24 mouse cellular contexts compared by ENCODE assay signal in genomic region chr19:16814848-16815247, GRCm38 (mm10). TPM values are rescaled to one million over a fixed set of nuclear protein-coding genes. Genes with fewer than 3 reads are reported as not detected.
DNase-seq lines count a peak whose midpoint lies in the region; ATAC-seq and TF ChIP-seq lines count a peak whose summit lies in the region.
"Had no signal": no experiment of that assay in that cellular context is flagged by ENCODE, and none has a peak within 500 bp of the region (broad histone marks: within the 10 kb centered on the region; RNA-seq: fewer than 3 reads in every experiment).

No protein-coding gene starts in this region.

- 0 out of 2 replicates have a peak overlapping the region, but pooled peaks have one; percentile 21 for H3K4me2 ChIP-seq in intestine, postnatal 0 days (replicated peaks; ENCODE audit: low read depth)
- H3K4me2 ChIP-seq: embryonic facial prominence, embryonic 15.5 days; heart, embryonic 11.5 days; heart, embryonic 15.5 days; hindbrain, embryonic 13.5 days had no signal

- WGBS in intestine, postnatal 0 days: 15% methylated on average over 5 of the region's 5 CpGs

- no peak overlapping the region for H3K4me3 ChIP-seq in intestine, postnatal 0 days (ENCODE audit: low read depth, low read length)
- H3K4me3 ChIP-seq: embryonic facial prominence, embryonic 15.5 days; erythroblast, embryonic 14.5 days; forebrain, embryonic 10.5 days; gastrocnemius, adult 2 months; heart, embryonic 15.5 days; hindbrain, embryonic 13.5 days had no signal

- no peak overlapping the region for H3K27ac ChIP-seq in intestine, postnatal 0 days (ENCODE audit: low read depth, low read length)
- H3K27ac ChIP-seq: embryonic facial prominence, embryonic 15.5 days; forebrain, embryonic 10.5 days; gastrocnemius, adult 2 months; heart, embryonic 15.5 days; hindbrain, embryonic 13.5 days had no signal

- no peaks in the 10 kb centered on the region for H3K4me1 ChIP-seq in intestine, postnatal 0 days (replicated peaks; ENCODE audit: control insufficient read depth, insufficient read depth, low read length)
- H3K4me1 ChIP-seq: embryonic facial prominence, embryonic 15.5 days; heart, embryonic 15.5 days; hindbrain, embryonic 13.5 days had no signal

- ATAC-seq in granulocyte monocyte progenitor cell, adult 5-6 weeks (replicated peaks; ENCODE audit: poor library complexity, severe bottlenecking): peak; percentile 35; the same call in 1 of the 2 replicates
- ATAC-seq in intestine, postnatal 0 days: no peak
- ATAC-seq: forebrain, embryonic 14.5 days had no signal

- no peaks in the 10 kb centered on the region for H3K9me3 ChIP-seq in intestine, postnatal 0 days (ENCODE audit: control insufficient read depth)
- H3K9me3 ChIP-seq: embryonic facial prominence, embryonic 15.5 days; forebrain, embryonic 10.5 days; heart, embryonic 15.5 days; hindbrain, embryonic 13.5 days had no signal

- no peak overlapping the region for H3K9ac ChIP-seq in intestine, postnatal 0 days (ENCODE audit: low read depth, low read length)
- H3K9ac ChIP-seq: embryonic facial prominence, embryonic 15.5 days; heart, embryonic 15.5 days; hindbrain, embryonic 13.5 days had no signal

- peak; percentile 17 for DNase-seq in retina, postnatal 1 day
- DNase-seq in retina, embryonic 14.5 days (ENCODE audit: low spot score): no peak
- no peak for DNase-seq in right cerebral cortex, postnatal 36 days (ENCODE audit: low spot score in 2 of 2)
- no peak for DNase-seq in adrenal gland, adult 8-10 months
- DNase-seq: adrenal gland, postnatal 14 days; cerebellum, adult 11-12 months; cerebellum, adult 9-10 months; cerebellum, postnatal 25 days; gastrocnemius, adult 2 months; gastrocnemius, postnatal 25 days; heart, adult 18-20 months; heart, postnatal 14 days had no signal

- no peak for TF ChIP-seq CTCF in intestine, postnatal 0 days (IDR thresholded peaks at IDR 0.05; ENCODE audit: low read depth)

- no peaks in the 10 kb centered on the region for H3K27me3 ChIP-seq in intestine, postnatal 0 days (replicated peaks; ENCODE audit: control insufficient read depth, insufficient read depth, low read length)
- H3K27me3 ChIP-seq: embryonic facial prominence, embryonic 15.5 days; heart, embryonic 15.5 days; hindbrain, embryonic 13.5 days had no signal

- H3K36me3 ChIP-seq in intestine, postnatal 0 days (ENCODE audit: control insufficient read depth, insufficient read depth): no peaks in the 10 kb centered on the region
- H3K36me3 ChIP-seq: embryonic facial prominence, embryonic 15.5 days; forebrain, embryonic 10.5 days; heart, embryonic 15.5 days; hindbrain, embryonic 13.5 days had no signal

RNA-seq across cellular contexts. Expression of gene Vps13a, which starts 34.1 kb away (rescaled TPM):
- 50.6 and 60.5 TPM in 2 replicates for total RNA-seq in granulocyte monocyte progenitor cell, adult 5-6 weeks (2014; fragmentation: Nextera tagmentation)
- total RNA-seq in granulocyte monocyte progenitor cell, adult 5-6 weeks (2017): 63.0 and 65.9 TPM in 2 replicates
- 6.3 and 6.9 TPM in 2 replicates for polyA plus RNA-seq in intestine, postnatal 0 days (2015; fragmentation: Nextera tagmentation; extraction: Ambion mirVana)
- total RNA-seq in adrenal gland, adult 8-10 months (2022): 10 to 100 TPM; 33.9 to 48.8 (median 43.2) TPM

RNA-seq across cellular contexts. Expression of gene Foxb2, which starts 58.8 kb away (rescaled TPM):
- not detected in 2 replicates for total RNA-seq in granulocyte monocyte progenitor cell, adult 5-6 weeks (2014; fragmentation: Nextera tagmentation)
- total RNA-seq in granulocyte monocyte progenitor cell, adult 5-6 weeks (2017): not detected in 2 replicates
- polyA plus RNA-seq in intestine, postnatal 0 days (2015; fragmentation: Nextera tagmentation; extraction: Ambion mirVana): not detected in 2 replicates
- total RNA-seq in adrenal gland, adult 8-10 months (2022): not detected
- total RNA-seq: adrenal gland, postnatal 14 days; ES-E14; gastrocnemius, adult 2 months; gastrocnemius, postnatal 25 days; heart, adult 18-20 months; heart, postnatal 14 days; hematopoietic stem cell, adult 5-6 weeks had no signal
- polyA plus RNA-seq: embryonic facial prominence, embryonic 11.5 days; erythroblast, embryonic 14.5 days; heart, embryonic 11.5 days; heart, embryonic 15.5 days had no signal
